Mouse (Mus musculus): ENCODE data around the gene Syt16.

Syt16 gene

GRCm38 (mm10) chr12:73997297-73998127, at the start of gene Syt16:
TSS of gene Syt16 (plus strand) at chr12:73997661.
- DNase-seq, result no peak

- DNase-seq, result no peak
These were observed 49.0 kb upstream of the Syt16 start for GRCm38 (mm10) chr12:73948415-73948814.

- peak; percentile 20 for DNase-seq
These were observed 48.0 kb upstream of the Syt16 start for GRCm38 (mm10) chr12:73949318-73950058.

- peak; percentile 38 for DNase-seq
These were observed 44.6 kb upstream of the Syt16 start for GRCm38 (mm10) chr12:73952879-73953278.

- DNase-seq, result no peak
These were observed 43.9 kb upstream of the Syt16 start for GRCm38 (mm10) chr12:73953420-73954186.

- DNase-seq, result no peak
These were observed 42.7 kb upstream of the Syt16 start for GRCm38 (mm10) chr12:73954785-73955184.

GRCm38 (mm10) chr12:73957676-73958075, 39.8 kb upstream of the Syt16 start:
- DNase-seq, result no peak

- no peak for DNase-seq
These were observed 38.6 kb upstream of the Syt16 start for GRCm38 (mm10) chr12:73958830-73959229.

- peak; percentile 97 for DNase-seq
These were observed 32.9 kb upstream of the Syt16 start, which contains the start of gene Snapc1 for GRCm38 (mm10) chr12:73964291-73965281. TSS of gene Snapc1 (plus strand) at chr12:73964481.

- DNase-seq, result no peak
These were observed 28.3 kb upstream of the Syt16 start for GRCm38 (mm10) chr12:73969142-73969541.

GRCm38 (mm10) chr12:73974584-73974983, 22.9 kb upstream of the Syt16 start:
- no peak for DNase-seq

- DNase-seq, result no peak
These were observed 19.3 kb upstream of the Syt16 start for GRCm38 (mm10) chr12:73978144-73978543.

GRCm38 (mm10) chr12:73979667-73980066, 17.8 kb upstream of the Syt16 start:
- no peak for DNase-seq

GRCm38 (mm10) chr12:73982533-73982932, 14.9 kb upstream of the Syt16 start:
- peak; percentile 69 for DNase-seq

- DNase-seq, result no peak
These were observed 11.2 kb upstream of the Syt16 start for GRCm38 (mm10) chr12:73986299-73986698.

- no peak for DNase-seq
These were observed 9.0 kb upstream of the Syt16 start for GRCm38 (mm10) chr12:73988393-73989008.

- peak; percentile 50 for DNase-seq
These were observed 7.9 kb upstream of the Syt16 start for GRCm38 (mm10) chr12:73989594-73989993.

- DNase-seq, result no peak
These were observed 560 bp upstream of the Syt16 start for GRCm38 (mm10) chr12:73996906-73997296.

- DNase-seq, result no peak
These were observed 631 bp downstream of the Syt16 start for GRCm38 (mm10) chr12:73998128-73998456.

GRCm38 (mm10) chr12:74002449-74002848, 5.0 kb downstream of the Syt16 start:
- DNase-seq, result no peak

GRCm38 (mm10) chr12:74009448-74009911, 12.0 kb downstream of the Syt16 start:
- DNase-seq, result peak; percentile 49
